8 mouse cellular contexts compared by ENCODE assay signal in genomic region chr2:142900120-142900861, GRCm38 (mm10). TPM values are rescaled to one million over a fixed set of nuclear protein-coding genes. Genes with fewer than 3 reads are reported as not detected.
DNase-seq lines count a peak whose midpoint lies in the region; ATAC-seq lines count a peak whose summit lies in the region.

No protein-coding gene starts in this region.

- no peak overlapping the region for H3K27ac ChIP-seq in limb, embryonic 13.5 days
- peak overlapping the region; percentile 62; the same call in 1 of the 2 replicates for H3K27ac ChIP-seq in stomach, embryonic 16.5 days (ENCODE audit: low read length)

- 47% methylated on average over 10 of the region's 10 CpGs for WGBS in limb, embryonic 13.5 days
- whole genome bisulfite sequencing in stomach, embryonic 16.5 days: 33% methylated on average over 10 of the region's 10 CpGs

- H3K27me3 ChIP-seq in limb, embryonic 13.5 days: no peaks in the 10 kb centered on the region
- H3K27me3 ChIP-seq in stomach, embryonic 16.5 days (ENCODE audit: control insufficient read depth, insufficient read depth, low read length): no peaks in the 10 kb centered on the region

- H3K36me3 ChIP-seq in limb, embryonic 13.5 days: no peaks in the 10 kb centered on the region
- H3K36me3 ChIP-seq in stomach, embryonic 16.5 days (ENCODE audit: control insufficient read depth, insufficient read depth, low read length): no peaks in the 10 kb centered on the region

- peak overlapping the region; percentile 84 for H3K9ac ChIP-seq in limb, embryonic 13.5 days
- peak overlapping the region; percentile 78 for H3K9ac ChIP-seq in stomach, embryonic 16.5 days (ENCODE audit: low read length)

- ATAC-seq in CD4-positive, CD25-positive, alpha-beta regulatory T cell, adult 4 months: no peak
- ATAC-seq in limb, embryonic 13.5 days (ENCODE audit: low FRiP score, low read depth): no peak
- no peak for ATAC-seq in stomach, embryonic 16.5 days (ENCODE audit: insufficient read depth, low FRiP score)
- ATAC-seq in monocyte, adult 5-6 weeks (replicated peaks; ENCODE audit: insufficient number of reproducible peaks, low FRiP score, low TSS enrichment, poor library complexity, severe bottlenecking): no peak

- peak overlapping the region; percentile 79 for H3K4me3 ChIP-seq in limb, embryonic 13.5 days
- peak overlapping the region; percentile 85 for H3K4me3 ChIP-seq in stomach, embryonic 16.5 days (replicated peaks; ENCODE audit: low read length)

- H3K4me1 ChIP-seq in limb, embryonic 13.5 days: peaks cover 16% of the 10 kb centered on the region
- H3K4me1 ChIP-seq in stomach, embryonic 16.5 days (ENCODE audit: control insufficient read depth, insufficient read depth, low read length): peaks cover 11% of the 10 kb centered on the region; the same call in 1 of the 2 replicates

- DNase-seq in CD4-positive, CD25-positive, alpha-beta regulatory T cell, adult 2 months (ENCODE audit: low read depth, low spot score): peak; percentile 39
- peak; percentile 11 for DNase-seq in thymus, postnatal 4 days
- no peak for DNase-seq in thymus, postnatal 25 days
- no peak for DNase-seq in layer of hippocampus, adult 9-10 months (ENCODE audit: low spot score)

- H3K9me3 ChIP-seq in limb, embryonic 13.5 days: no peaks in the 10 kb centered on the region
- no peaks in the 10 kb centered on the region for H3K9me3 ChIP-seq in stomach, embryonic 16.5 days (replicated peaks; ENCODE audit: control insufficient read depth, low read length)

- peak overlapping the region; percentile 80 for H3K4me2 ChIP-seq in limb, embryonic 13.5 days (replicated peaks)
- peak overlapping the region; percentile 83 for H3K4me2 ChIP-seq in stomach, embryonic 16.5 days (ENCODE audit: low read depth, low read length)

RNA-seq across cellular contexts. Expression of gene Kif16b, which starts 1.0 kb away (rescaled TPM):
- 10 to 100 TPM in 1 of 2 experiments, 1 to 10 TPM in 1; 9.3 to 11.5 TPM for polyA plus RNA-seq in CD4-positive, CD25-positive, alpha-beta regulatory T cell, adult 4 months (2017; shearing (Covaris generic))
- polyA plus RNA-seq in limb, embryonic 13.5 days (2015; fragmentation: Nextera tagmentation; extraction: Ambion mirVana): 9.6 and 11.2 TPM in 2 replicates
- 13.5 and 16.4 TPM in 2 replicates for polyA plus RNA-seq in stomach, embryonic 16.5 days (2015; fragmentation: Nextera tagmentation; extraction: Ambion mirVana)
- 17.0 to 32.0 TPM (median 18.8 TPM) in 3 replicates for total RNA-seq in monocyte, adult 5-6 weeks (2017)

Comparison
In these comparisons a context has a peak if more than half of its experiments do, and no peak if none do; other contexts are left out.
1. DNase-seq: peak in CD4-positive, CD25-positive, alpha-beta regulatory T cell, adult 2 months (single experiment) and thymus, postnatal 4 days (single experiment); none in thymus, postnatal 25 days (single experiment) and layer of hippocampus, adult 9-10 months (single experiment).